Mouse (Mus musculus) erythroblast, embryonic 14.5 days (primary cell): ENCODE data around the gene Gm17622. TPM values are rescaled to one million over a fixed set of nuclear protein-coding genes. Genes with fewer than 3 reads are reported as not detected.

Source experiments
- H3K27me3 ChIP-seq: 2 replicates; pipeline ENCODE4 v1.6.1; 2012; ENCODE audit warnings: inconsistent platforms; ENCODE audit not compliant: control insufficient read depth
- H3K36me3 ChIP-seq: 2 replicates; pipeline ENCODE4 v1.6.1; 2012; ENCODE audit warnings: mild to moderate bottlenecking, inconsistent platforms; ENCODE audit not compliant: control insufficient read depth
- H3K4me1 ChIP-seq: 2 replicates; pipeline ENCODE4 v1.6.1; 2012; ENCODE audit warnings: inconsistent platforms; ENCODE audit not compliant: control insufficient read depth
- H3K4me3 ChIP-seq: replicated peaks from 2 replicates; pipeline ENCODE3; 2012; ENCODE audit warnings: moderate library complexity, mild to moderate bottlenecking, inconsistent platforms
- H3K9me3 ChIP-seq: 2 replicates; pipeline ENCODE4 v1.6.1; 2012; ENCODE audit warnings: low read length, inconsistent platforms, mixed read lengths; ENCODE audit not compliant: control insufficient read depth
- GATA1 ChIP-seq: IDR thresholded peaks from 2 replicates; pipeline ENCODE4 v1.6.1; 2012; ENCODE audit warnings: low read length, inconsistent platforms, mixed read lengths
- TAL1 ChIP-seq: IDR thresholded peaks from 3 replicates; pipeline ENCODE4 v1.6.1; 2012; ENCODE audit warnings: low read length, inconsistent platforms, mixed read lengths
- polyA plus RNA-seq: library from polyadenylated mRNA; stranded (reverse); fragments of >175 nt; gene quantifications from 2 replicates; pipeline ENCODE4 v1.2.3, GENCODE M21; 2012

Gm17622 gene
- polyA plus RNA-seq, 1 experiment, result not detected

GRCm38 (mm10) chr13:96538103-96538502, 47.6 kb downstream of the Gm17622 start:
- H3K4me1 ChIP-seq, result peaks cover 18% of the 10 kb centered on the region
- TF ChIP-seq GATA1 (no peak), TAL1 (no peak)

More at GRCm38 (mm10) chr13:96538103-96538502, 47.6 kb downstream of the Gm17622 start:
- no peaks in the 10 kb centered on the region for H3K27me3 ChIP-seq
- no peak overlapping the region for H3K4me3 ChIP-seq
- no peaks in the 10 kb centered on the region for H3K9me3 ChIP-seq
- peaks cover 2% of the 10 kb centered on the region; the same call in 1 of the 2 replicates for H3K36me3 ChIP-seq

Other genes starting within 250 kb of the Gm17622 start
- 0.45 and 0.95 TPM in 2 replicates for gene Poc5, start 102.4 kb upstream of the Gm17622 start, polyA plus RNA-seq
- 0.02 TPM in 1 of 2 replicates, not detected in the other for gene Ankdd1b, start 19.5 kb upstream of the Gm17622 start, polyA plus RNA-seq
- gene Polk, start 51.8 kb downstream of the Gm17622 start, polyA plus RNA-seq, result 0.03 and 0.06 TPM in 2 replicates
- gene Col4a3bp, start 51.9 kb downstream of the Gm17622 start, polyA plus RNA-seq, result 0.54 and 0.74 TPM in 2 replicates
- gene Hmgcr, start 180.2 kb downstream of the Gm17622 start, polyA plus RNA-seq, result 0.10 and 0.19 TPM in 2 replicates